Mouse (Mus musculus) hindbrain, embryonic 11.5 days (tissue): ENCODE data around the gene S100a7a. TPM values are rescaled to one million over a fixed set of nuclear protein-coding genes. Genes with fewer than 3 reads are reported as not detected.

ENCODE experiments used
- ATAC-seq: fragments of 200-750 bp; cut with Nextera tagmentation; 2 replicates; pipeline ENCODE4 v1.8.0; 2017; ENCODE audit warnings: mild to moderate bottlenecking, moderate TSS enrichment, moderate library complexity; ENCODE audit not compliant: low FRiP score
- DNase-seq: peaks from one replicate; pipeline ENCODE4 v3.0.0-alpha.2; 2015; ENCODE audit warnings: low spot score
- H3K27ac ChIP-seq: fragments of 300-500 bp; sonication (generic); 2 replicates; pipeline ENCODE4 v1.5.1; 2014; ENCODE audit warnings: mild to moderate bottlenecking, low read depth, low read length
- H3K27me3 ChIP-seq: fragments of 300-500 bp; sonication (generic); 2 replicates; pipeline ENCODE4 v1.6.1; 2014; ENCODE audit warnings: mild to moderate bottlenecking, low read length, moderate library complexity, mixed read lengths; ENCODE audit not compliant: control insufficient read depth, insufficient read depth
- H3K36me3 ChIP-seq: fragments of 300-500 bp; sonication (generic); 2 replicates; pipeline ENCODE4 v1.6.1; 2014; ENCODE audit warnings: mild to moderate bottlenecking, low read length, moderate library complexity, mixed read lengths; ENCODE audit not compliant: control insufficient read depth, insufficient read depth
- H3K4me1 ChIP-seq: fragments of 300-500 bp; sonication (generic); replicated peaks from 2 replicates; pipeline ENCODE4 v1.6.1; 2014; ENCODE audit warnings: low read length, mixed read lengths; ENCODE audit not compliant: control insufficient read depth, insufficient read depth
- H3K4me2 ChIP-seq: fragments of 300-500 bp; sonication (generic); replicated peaks from 2 replicates; pipeline ENCODE4 v1.6.1; 2014; ENCODE audit warnings: mild to moderate bottlenecking, low read depth, low read length
- H3K4me3 ChIP-seq: fragments of 300-500 bp; sonication (generic); 2 replicates; pipeline ENCODE4 v1.5.1; 2014; ENCODE audit warnings: low read depth, low read length
- H3K9ac ChIP-seq: fragments of 300-500 bp; sonication (generic); 2 replicates; pipeline ENCODE4 v1.6.1; 2014; ENCODE audit warnings: low read depth, low read length
- H3K9me3 ChIP-seq: fragments of 300-500 bp; sonication (generic); 2 replicates; pipeline ENCODE4 v1.6.1; 2016; ENCODE audit warnings: low read length; ENCODE audit not compliant: control insufficient read depth
- WGBS: fragments of 180-500 bp; shearing (Covaris S2); extraction: QIAGEN DNeasy Blood & Tissue Kit; methylation state at CpG from one replicate; pipeline ENCODE4 v1.1.7; 2014; 5-methylcytosine and 5-hydroxymethylcytosine counted together
- polyA plus RNA-seq: library from polyadenylated mRNA; unstranded; fragments of >200 nt; fragmentation: Nextera tagmentation; extraction: Ambion mirVana; gene quantifications from 2 replicates; pipeline ENCODE4 v1.2.1, GENCODE M21; 2014

S100a7a gene
- polyA plus RNA-seq, 1 experiment from 2014 or later = not detected

- Histone ChIP-seq H3K9ac (no peak overlapping the region), H3K27me3 (no peaks in the 10 kb centered on the region), H3K9me3 (no peaks in the 10 kb centered on the region), H3K4me3 (no peak overlapping the region), H3K36me3 (no peaks in the 10 kb centered on the region), H3K27ac (no peak overlapping the region), H3K4me1 (no peaks in the 10 kb centered on the region), H3K4me2 (no peak overlapping the region)
- WGBS = 78% methylated on average over 2 of the region's 2 CpGs
- DNase-seq = no peak
- ATAC-seq = no peak
Observed at GRCm38 (mm10) chr3:90702244-90702643, 48.4 kb downstream of the S100a7a start.

Other genes starting within 250 kb of the S100a7a start
- gene Ints3, start 220.4 kb upstream of the S100a7a start, polyA plus RNA-seq = 34.2 and 34.7 TPM in 2 replicates
- gene Npr1, start 188.2 kb upstream of the S100a7a start, polyA plus RNA-seq = 2.5 and 3.7 TPM in 2 replicates
- 364 and 368 TPM in 2 replicates for gene Ilf2, start 177.9 kb upstream of the S100a7a start, polyA plus RNA-seq
- gene Snapin, start 163.0 kb upstream of the S100a7a start, polyA plus RNA-seq = 72.3 and 77.9 TPM in 2 replicates
- gene Chtop, start 144.5 kb upstream of the S100a7a start, polyA plus RNA-seq = 138 and 143 TPM in 2 replicates
- gene S100a1, start 139.6 kb upstream of the S100a7a start, polyA plus RNA-seq = 8.4 and 9.8 TPM in 2 replicates
- gene S100a13, start 139.6 kb upstream of the S100a7a start, polyA plus RNA-seq = 10.9 and 15.0 TPM in 2 replicates
- gene S100a14, start 127.2 kb upstream of the S100a7a start, polyA plus RNA-seq = not detected in 2 replicates
- 57.0 and 59.8 TPM in 2 replicates for gene S100a16, start 116.8 kb upstream of the S100a7a start, polyA plus RNA-seq
- gene S100a3, start 93.4 kb upstream of the S100a7a start, polyA plus RNA-seq = 0.39 TPM in 1 of 2 replicates, not detected in the other
- gene S100a2, start 63.8 kb upstream of the S100a7a start, polyA plus RNA-seq = not detected in 2 replicates
- not detected in 2 replicates for gene Gm42674, start 52.1 kb upstream of the S100a7a start, polyA plus RNA-seq
- gene S100a4, start 50.2 kb upstream of the S100a7a start, polyA plus RNA-seq = 0.91 and 1.4 TPM in 2 replicates
- gene S100a5, start 45.5 kb upstream of the S100a7a start, polyA plus RNA-seq = not detected in 2 replicates
- gene S100a6, start 41.1 kb upstream of the S100a7a start, polyA plus RNA-seq = 23.5 and 25.9 TPM in 2 replicates
- gene S100a8, start 15.0 kb downstream of the S100a7a start, polyA plus RNA-seq = 2.8 and 4.2 TPM in 2 replicates
- 0.86 and 3.1 TPM in 2 replicates for gene S100a9, start 41.7 kb downstream of the S100a7a start, polyA plus RNA-seq
- not detected in 2 replicates for gene Pglyrp4, start 72.9 kb downstream of the S100a7a start, polyA plus RNA-seq
- not detected in 2 replicates for gene Gm5849, start 123.9 kb downstream of the S100a7a start, polyA plus RNA-seq